Mouse (Mus musculus) cortical plate, adult 2 months (tissue): ENCODE measurements around the gene Dtnb. TPM values are rescaled to one million over a fixed set of nuclear protein-coding genes. Genes with fewer than 3 reads are reported as not detected.

Source experiments
- H3K27ac ChIP-seq: fragments of 200-500 bp; 2 replicates; pipeline ENCODE4 v1.5.1; 2012; ENCODE audit warnings: low read length, control low read depth, inconsistent platforms; ENCODE audit not compliant: insufficient read depth
- H3K4me1 ChIP-seq: fragments of 200-500 bp; 2 replicates; pipeline ENCODE4 v1.6.1; 2011; ENCODE audit warnings: low read length; ENCODE audit not compliant: control insufficient read depth, insufficient read depth
- H3K4me3 ChIP-seq: fragments of 200-500 bp; 2 replicates; pipeline ENCODE4 v1.5.1; 2011; ENCODE audit warnings: mild to moderate bottlenecking, low read length, control low read depth; ENCODE audit not compliant: insufficient read depth
- CTCF ChIP-seq: fragments of 200-500 bp; IDR thresholded peaks from 2 replicates; pipeline ENCODE4 v1.5.1; 2011; ENCODE audit warnings: mild to moderate bottlenecking, control low read depth, low read length; ENCODE audit not compliant: insufficient read depth; ENCODE audit errors: extremely low read depth
- POLR2A ChIP-seq: fragments of 200-500 bp; IDR thresholded peaks from 2 replicates; pipeline ENCODE4 v1.6.1; 2011; ENCODE audit warnings: mild to moderate bottlenecking, low read length, control low read depth; ENCODE audit not compliant: insufficient read depth; ENCODE audit errors: extremely low read depth
- polyA plus RNA-seq: library from polyadenylated mRNA; depleted of rRNA; stranded (reverse); fragments of >200 nt; gene quantifications from 2 replicates; pipeline ENCODE4 v1.2.3, GENCODE M21; 2012

The Dtnb gene
- polyA plus RNA-seq, 1 experiment, result 134 TPM

DNA sequence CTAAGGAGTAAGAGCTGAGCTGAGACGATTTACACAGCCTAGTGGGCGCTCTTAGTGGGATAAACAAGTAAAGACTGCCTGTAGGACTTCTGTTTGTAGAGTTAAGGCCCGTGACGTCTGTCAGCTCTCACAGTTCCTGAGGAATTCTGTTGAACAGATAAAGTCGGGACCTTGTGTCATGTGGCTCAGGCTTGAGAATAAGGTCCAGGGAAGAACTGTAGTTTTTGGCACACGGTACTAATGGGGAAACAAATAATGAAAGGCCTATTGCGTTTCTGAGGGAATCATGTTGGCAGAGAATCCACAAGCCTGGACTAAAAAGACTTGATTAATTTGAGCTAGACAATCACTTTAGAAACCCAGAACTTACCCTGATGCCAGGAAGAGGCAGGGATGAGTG is 84.6 kb downstream of the Dtnb start:
- Histone ChIP-seq H3K27ac (no peak overlapping the region), H3K4me1 (peaks cover 3% of the 10 kb centered on the region), H3K4me3 (no peak overlapping the region)
- no peak for TF ChIP-seq POLR2A

- Histone ChIP-seq H3K27ac (no peak overlapping the region), H3K4me1 (peaks cover 3% of the 10 kb centered on the region), H3K4me3 (no peak overlapping the region)
- TF ChIP-seq CTCF (no peak), POLR2A (no peak)
Measured at GRCm38 (mm10) chr12:3657234-3657633, 85.1 kb downstream of the Dtnb start.

GRCm38 (mm10) chr12:3657786-3658185 is 85.6 kb downstream of the Dtnb start:
- Histone ChIP-seq H3K4me1 (peaks cover 3% of the 10 kb centered on the region), H3K4me3 (no peak overlapping the region), H3K27ac (no peak overlapping the region)
- TF ChIP-seq POLR2A (no peak), CTCF (no peak)

- H3K4me3 ChIP-seq, result no peak overlapping the region
- TF ChIP-seq CTCF (no peak), POLR2A (no peak)
- H3K27ac ChIP-seq, result no peak overlapping the region
- H3K4me1 ChIP-seq, result peaks cover 3% of the 10 kb centered on the region
Measured at GRCm38 (mm10) chr12:3659554-3660311, 87.6 kb downstream of the Dtnb start.

GRCm38 (mm10) chr12:3660985-3661635 is 88.9 kb downstream of the Dtnb start:
- TF ChIP-seq POLR2A, result no peak
- no peak for TF ChIP-seq CTCF
- Histone ChIP-seq H3K27ac (peak overlapping the region; percentile 86), H3K4me1 (peaks cover 3% of the 10 kb centered on the region), H3K4me3 (no peak overlapping the region)

- no peak overlapping the region for H3K27ac ChIP-seq
- peaks cover 3% of the 10 kb centered on the region for H3K4me1 ChIP-seq
- no peak for TF ChIP-seq POLR2A
- TF ChIP-seq CTCF, result no peak
- no peak overlapping the region for H3K4me3 ChIP-seq
Measured at GRCm38 (mm10) chr12:3662660-3663059, 90.5 kb downstream of the Dtnb start.

- H3K4me3 ChIP-seq, result no peak overlapping the region
- H3K4me1 ChIP-seq, result peaks cover 3% of the 10 kb centered on the region
- no peak for TF ChIP-seq POLR2A
- no peak for TF ChIP-seq CTCF
- H3K27ac ChIP-seq, result no peak overlapping the region
Measured at GRCm38 (mm10) chr12:3663386-3663785, 91.2 kb downstream of the Dtnb start.

- no peak overlapping the region for H3K4me3 ChIP-seq
- no peak overlapping the region for H3K27ac ChIP-seq
- H3K4me1 ChIP-seq, result peaks cover 6% of the 10 kb centered on the region; the same call in 1 of the 2 replicates
- TF ChIP-seq CTCF (no peak), POLR2A (no peak)
Measured at GRCm38 (mm10) chr12:3669971-3670381, 97.8 kb downstream of the Dtnb start.

- Histone ChIP-seq H3K27ac (no peak overlapping the region), H3K4me3 (no peak overlapping the region), H3K4me1 (peaks cover 6% of the 10 kb centered on the region; the same call in 1 of the 2 replicates)
- TF ChIP-seq CTCF (no peak), POLR2A (no peak)
Measured at GRCm38 (mm10) chr12:3671117-3671516, 98.9 kb downstream of the Dtnb start.

DNA sequence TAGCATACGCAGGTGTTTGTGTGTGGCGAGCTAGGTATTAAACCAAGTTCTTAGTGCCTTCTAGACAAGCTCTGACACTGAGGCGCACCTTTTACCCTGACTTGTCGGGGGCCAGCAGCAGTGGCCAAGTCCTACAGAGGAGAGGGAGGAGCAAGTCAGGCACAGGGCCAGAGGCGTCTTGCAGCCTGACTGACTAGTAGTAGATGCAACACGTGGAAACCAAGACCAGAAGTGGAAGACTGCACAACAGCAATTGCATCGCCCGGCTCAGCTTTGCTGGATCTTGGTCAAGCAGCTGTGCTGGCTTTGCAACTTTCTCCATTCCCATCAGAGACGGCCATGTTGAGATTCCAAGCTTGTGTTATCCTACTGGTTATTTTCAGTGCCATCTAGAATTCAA is 100.6 kb downstream of the Dtnb start:
- no peak for TF ChIP-seq CTCF
- TF ChIP-seq POLR2A, result no peak
- H3K27ac ChIP-seq, result no peak overlapping the region
- no peak overlapping the region for H3K4me3 ChIP-seq
- H3K4me1 ChIP-seq, result peaks cover 6% of the 10 kb centered on the region; the same call in 1 of the 2 replicates
